Mouse (Mus musculus) myocyte (in vitro differentiated cells): ENCODE measurements around the gene Sema3e. TPM values are rescaled to one million over a fixed set of nuclear protein-coding genes. Genes with fewer than 3 reads are reported as not detected.

ENCODE experiments used
- H3K27me3 ChIP-seq: one replicate; pipeline ENCODE4 v1.6.1; 2011; ENCODE audit not compliant: control insufficient read depth, insufficient read depth, insufficient read length
- H3K36me3 ChIP-seq: one replicate; pipeline ENCODE4 v1.6.1; 2011; ENCODE audit not compliant: control insufficient read depth, insufficient read depth
- H3K4me2 ChIP-seq: one replicate; pipeline ENCODE4 v1.6.1; 2011; ENCODE audit warnings: low read depth, control low read depth
- H3K4me3 ChIP-seq: one replicate; pipeline ENCODE4 v1.5.1; 2011; ENCODE audit warnings: mild to moderate bottlenecking, control low read depth, moderate library complexity
- H3K79me2 ChIP-seq: one replicate; pipeline ENCODE4 v1.6.1; 2011; ENCODE audit not compliant: control insufficient read depth, insufficient read depth
- H3ac ChIP-seq: one replicate; pipeline ENCODE4 v1.6.1; 2011; ENCODE audit not compliant: control insufficient read depth, insufficient read length
- CEBPB ChIP-seq: IDR thresholded peaks from 2 replicates; pipeline ENCODE4 v1.6.1; 2011; ENCODE audit warnings: mild to moderate bottlenecking, moderate library complexity; ENCODE audit not compliant: poor library complexity, insufficient read depth, severe bottlenecking
- E2F4 ChIP-seq: IDR thresholded peaks from one replicate; pipeline ENCODE4 v1.6.1; 2011; ENCODE audit warnings: mild to moderate bottlenecking, control low read depth, moderate library complexity; ENCODE audit not compliant: insufficient read depth
- MAX ChIP-seq: IDR thresholded peaks from one replicate; pipeline ENCODE4 v1.6.1; 2011; ENCODE audit warnings: low read depth, mild to moderate bottlenecking, control low read depth
- MYOD1 ChIP-seq, 3 experiments: IDR thresholded peaks; one replicate each; pipeline ENCODE4 v1.6.1; 2011; ENCODE audit warnings: control low read depth in 2 of 3, low read depth in 2 of 3, mild to moderate bottlenecking in 2 of 3, moderate library complexity in 1 of 3; ENCODE audit not compliant: insufficient read length in 2 of 3, control insufficient read depth in 1 of 3
- MYOG ChIP-seq, 3 experiments: IDR thresholded peaks; one replicate each; pipeline ENCODE4 v1.6.1; 2011; ENCODE audit warnings: control low read depth in 2 of 3, low read depth in 2 of 3, mild to moderate bottlenecking in 2 of 3; ENCODE audit not compliant: insufficient read length in 2 of 3, control insufficient read depth in 1 of 3, insufficient read depth in 1 of 3
- POLR2A ChIP-seq: IDR thresholded peaks from one replicate; pipeline ENCODE4 v1.6.1; 2011; ENCODE audit warnings: low read depth, mild to moderate bottlenecking, control low read depth, moderate library complexity; ENCODE audit not compliant: insufficient read length
- POLR2AphosphoS2 ChIP-seq: IDR thresholded peaks from one replicate; pipeline ENCODE4 v1.6.1; 2011; ENCODE audit warnings: low read depth, control low read depth; ENCODE audit not compliant: insufficient read length
- REST ChIP-seq: IDR thresholded peaks from one replicate; pipeline ENCODE4 v1.6.1; 2011; ENCODE audit warnings: mild to moderate bottlenecking, control low read depth, moderate library complexity; ENCODE audit not compliant: insufficient read depth, insufficient read length
- SRF ChIP-seq: IDR thresholded peaks from one replicate; pipeline ENCODE4 v1.6.1; 2011; ENCODE audit warnings: low read depth; ENCODE audit not compliant: control insufficient read depth, insufficient read length
- TCF12 ChIP-seq: IDR thresholded peaks from one replicate; pipeline ENCODE4 v1.6.1; 2011; ENCODE audit warnings: mild to moderate bottlenecking, control low read depth; ENCODE audit not compliant: poor library complexity, insufficient read depth, severe bottlenecking
- TCF3 ChIP-seq: IDR thresholded peaks from one replicate; pipeline ENCODE4 v1.6.1; 2011; ENCODE audit warnings: low read depth, control low read depth; ENCODE audit not compliant: insufficient read length
- USF1 ChIP-seq: IDR thresholded peaks from one replicate; pipeline ENCODE4 v1.6.1; 2011; ENCODE audit warnings: low read depth, mild to moderate bottlenecking, control low read depth, moderate library complexity
- polyA plus RNA-seq: library from polyadenylated mRNA; unstranded; fragments of >200 nt; fragmentation: generic; extraction: Trizol; gene quantifications from one replicate; pipeline ENCODE4 v1.2.1, GENCODE M21; 2012; ENCODE audit warnings: missing spikeins

The Sema3e gene
- polyA plus RNA-seq, 1 experiment, result 9.9 TPM

GRCm38 (mm10) chr5:14030796-14031195 is 5.7 kb downstream of the Sema3e start:
- TF ChIP-seq POLR2AphosphoS2 (no peak), MAX (no peak), E2F4 (no peak), TCF12 (no peak), MYOG (IDR thresholded peaks at IDR 0.05; ENCODE audit: control insufficient read depth in 1 of 3, insufficient read depth in 1 of 3, insufficient read length in 2 of 3, low read depth in 2 of 3) (no peak), MYOD1 (IDR thresholded peaks at IDR 0.05; ENCODE audit: control insufficient read depth in 1 of 3, insufficient read length in 2 of 3, low read depth in 2 of 3) (no peak), TCF3 (no peak), REST (no peak), SRF (no peak)
- H3K79me2 ChIP-seq, result peaks cover 71% of the 10 kb centered on the region
- no peak overlapping the region for H3ac ChIP-seq
- H3K4me2 ChIP-seq, result peak overlapping the region; percentile 1
- H3K4me3 ChIP-seq, result no peak overlapping the region
- no peaks in the 10 kb centered on the region for H3K27me3 ChIP-seq
- H3K36me3 ChIP-seq, result no peaks in the 10 kb centered on the region

GRCm38 (mm10) chr5:14032056-14032455 is 7.0 kb downstream of the Sema3e start:
- TF ChIP-seq E2F4 (no peak), MYOD1 (IDR thresholded peaks at IDR 0.05; ENCODE audit: control insufficient read depth in 1 of 3, insufficient read length in 2 of 3, low read depth in 2 of 3) (no peak), MAX (no peak), MYOG (IDR thresholded peaks at IDR 0.05; ENCODE audit: control insufficient read depth in 1 of 3, insufficient read depth in 1 of 3, insufficient read length in 2 of 3, low read depth in 2 of 3) (no peak), POLR2AphosphoS2 (no peak), CEBPB (no peak), REST (no peak), TCF3 (no peak), USF1 (no peak), SRF (no peak), POLR2A (no peak), TCF12 (no peak)
- Histone ChIP-seq H3K4me3 (no peak overlapping the region), H3ac (no peak overlapping the region), H3K27me3 (no peaks in the 10 kb centered on the region), H3K36me3 (no peaks in the 10 kb centered on the region), H3K4me2 (no peak overlapping the region), H3K79me2 (peaks cover 64% of the 10 kb centered on the region)

GRCm38 (mm10) chr5:14033302-14033701 is 8.2 kb downstream of the Sema3e start:
- Histone ChIP-seq H3K79me2 (peaks cover 59% of the 10 kb centered on the region), H3ac (no peak overlapping the region), H3K27me3 (no peaks in the 10 kb centered on the region), H3K36me3 (peaks cover 4% of the 10 kb centered on the region), H3K4me3 (no peak overlapping the region), H3K4me2 (peak overlapping the region; percentile 20)
- no peak for TF ChIP-seq POLR2A
- TF ChIP-seq SRF, result no peak
- no peak for TF ChIP-seq MYOD1 (IDR thresholded peaks at IDR 0.05; ENCODE audit: control insufficient read depth in 1 of 3, insufficient read length in 2 of 3, low read depth in 2 of 3)
- TF ChIP-seq MAX, result no peak
- no peak for TF ChIP-seq USF1
- TF ChIP-seq TCF3, result no peak
- no peak for TF ChIP-seq CEBPB
- TF ChIP-seq MYOG (IDR thresholded peaks at IDR 0.05; ENCODE audit: control insufficient read depth in 1 of 3, insufficient read depth in 1 of 3, insufficient read length in 2 of 3, low read depth in 2 of 3), result no peak
- no peak for TF ChIP-seq REST
- TF ChIP-seq E2F4, result no peak
- TF ChIP-seq TCF12, result no peak
- no peak for TF ChIP-seq POLR2AphosphoS2

- Histone ChIP-seq H3K36me3 (peaks cover 4% of the 10 kb centered on the region), H3K79me2 (peaks cover 38% of the 10 kb centered on the region), H3K27me3 (no peaks in the 10 kb centered on the region), H3K4me3 (no peak overlapping the region), H3ac (no peak overlapping the region), H3K4me2 (no peak overlapping the region)
- TF ChIP-seq MYOD1 (IDR thresholded peaks at IDR 0.05; ENCODE audit: control insufficient read depth in 1 of 3, insufficient read length in 2 of 3, low read depth in 2 of 3) (peak in 2 of 3 experiments; percentile 82 to 90), REST (no peak), USF1 (no peak), POLR2AphosphoS2 (no peak), CEBPB (no peak), TCF3 (peak; percentile 34), MAX (no peak), MYOG (IDR thresholded peaks at IDR 0.05; ENCODE audit: control insufficient read depth in 1 of 3, insufficient read depth in 1 of 3, insufficient read length in 2 of 3, low read depth in 2 of 3) (peak; percentile 55 to 94 (median 86)), TCF12 (peak; percentile 84), E2F4 (no peak), SRF (no peak)
These were observed 13.9 kb downstream of the Sema3e start for GRCm38 (mm10) chr5:14038813-14039496.

- Histone ChIP-seq H3K4me2 (peak overlapping the region; percentile 5), H3K4me3 (no peak overlapping the region), H3K27me3 (no peaks in the 10 kb centered on the region), H3K36me3 (peaks cover 4% of the 10 kb centered on the region), H3ac (no peak overlapping the region), H3K79me2 (peaks cover 28% of the 10 kb centered on the region)
- no peak for TF ChIP-seq MYOG (IDR thresholded peaks at IDR 0.05; ENCODE audit: control insufficient read depth in 1 of 3, insufficient read depth in 1 of 3, insufficient read length in 2 of 3, low read depth in 2 of 3)
- no peak for TF ChIP-seq E2F4
- no peak for TF ChIP-seq MAX
- TF ChIP-seq TCF12, result no peak
- TF ChIP-seq CEBPB, result no peak
- no peak for TF ChIP-seq MYOD1 (IDR thresholded peaks at IDR 0.05; ENCODE audit: control insufficient read depth in 1 of 3, insufficient read length in 2 of 3, low read depth in 2 of 3)
- TF ChIP-seq POLR2A, result no peak
- no peak for TF ChIP-seq REST
- no peak for TF ChIP-seq TCF3
These were observed 15.1 kb downstream of the Sema3e start for GRCm38 (mm10) chr5:14040208-14040607.
